Mouse (Mus musculus) layer of hippocampus, adult 6 months (tissue): Measurements from ENCODE around the gene B830017H08Rik. TPM values are rescaled to one million over a fixed set of nuclear protein-coding genes. Genes with fewer than 3 reads are reported as not detected.

Experiments used
- long read RNA-seq, 2 experiments: library from polyadenylated mRNA; unstranded; transcript quantifications; one replicate each; pipeline ENCODE4 v2.0.0; 2019 to 2020
- polyA plus RNA-seq: library from polyadenylated mRNA; unstranded; fragments of <200 nt; fragmentation: Nextera tagmentation; gene quantifications from 2 replicates; pipeline ENCODE4 v1.2.3, GENCODE M21; 2021

Gene B830017H08Rik
- 0.93 and 1.1 TPM in 2 replicates for polyA plus RNA-seq
- long read RNA-seq, experiment 1 = 0 reads
- long read RNA-seq, experiment 2, partial matches to known transcripts = 0 of 1 reads
- long read RNA-seq, experiment 2, other reads (novel, unspliced or antisense) = 0 of 1 reads

GRCm38 (mm10) chr16:17832821-17833220, at the start of gene B830017H08Rik:
TSS of gene B830017H08Rik (plus strand) at chr16:17833121.

GRCm38 (mm10) chr16:17796971-17797811, 35.7 kb upstream of the B830017H08Rik start, which contains the start of gene Scarf2:
TSS of gene Scarf2 (plus strand) at chr16:17797282.

GRCm38 (mm10) chr16:17838051-17838450, 5.1 kb downstream of the B830017H08Rik start, which contains the start of gene Car15:
TSS of gene Car15 (minus strand) at chr16:17838364.

Other genes starting within 250 kb of the B830017H08Rik start
- 102 and 105 TPM in 2 replicates for gene Slc7a4, start 249.9 kb upstream of the B830017H08Rik start, polyA plus RNA-seq
- 6.6 and 10.5 TPM in 2 replicates for gene Smpd4, start 213.8 kb upstream of the B830017H08Rik start, polyA plus RNA-seq
- gene Ccdc74a, start 186.7 kb upstream of the B830017H08Rik start, polyA plus RNA-seq = 13.7 and 15.2 TPM in 2 replicates
- 46.8 and 48.5 TPM in 2 replicates for gene Med15, start 100.2 kb upstream of the B830017H08Rik start, polyA plus RNA-seq
- 77.4 and 82.5 TPM in 2 replicates for gene Klhl22, start 73.5 kb upstream of the B830017H08Rik start, polyA plus RNA-seq
- 0.55 and 1.2 TPM in 2 replicates for gene Scarf2, start 35.8 kb upstream of the B830017H08Rik start, polyA plus RNA-seq
- 1.9 and 3.3 TPM in 2 replicates for gene Car15, start 5.2 kb downstream of the B830017H08Rik start, polyA plus RNA-seq
- gene Gm20518, start 58.5 kb downstream of the B830017H08Rik start, polyA plus RNA-seq = 0.11 and 0.40 TPM in 2 replicates
- gene Tssk1, start 61.1 kb downstream of the B830017H08Rik start, polyA plus RNA-seq = not detected in 2 replicates
- gene Dgcr2, start 65.4 kb downstream of the B830017H08Rik start, polyA plus RNA-seq = 85.0 and 101 TPM in 2 replicates
- not detected in 2 replicates for gene Tssk2, start 65.5 kb downstream of the B830017H08Rik start, polyA plus RNA-seq
- 16.4 and 18.7 TPM in 2 replicates for gene Ess2, start 78.2 kb downstream of the B830017H08Rik start, polyA plus RNA-seq
- not detected in 2 replicates for gene Gsc2, start 81.9 kb downstream of the B830017H08Rik start, polyA plus RNA-seq
- gene Slc25a1, start 95.1 kb downstream of the B830017H08Rik start, polyA plus RNA-seq = 64.2 and 74.4 TPM in 2 replicates
- not detected in 2 replicates for gene Vpreb2, start 147.3 kb downstream of the B830017H08Rik start, polyA plus RNA-seq
- gene Dgcr6, start 219.7 kb downstream of the B830017H08Rik start, polyA plus RNA-seq = 158 and 178 TPM in 2 replicates